Mouse (Mus musculus) lung, postnatal 0 days (tissue): Measurements from ENCODE around the gene Nrm.

Experiments used
- CTCF ChIP-seq: IDR thresholded peaks from 2 replicates; pipeline ENCODE4 v1.5.1; 2016; ENCODE audit warnings: antibody characterized with exemption, mild to moderate bottlenecking
- EP300 ChIP-seq: IDR thresholded peaks from 2 replicates; pipeline ENCODE4 v1.6.1; 2016; ENCODE audit warnings: antibody characterized with exemption, mild to moderate bottlenecking, control low read depth

DNA sequence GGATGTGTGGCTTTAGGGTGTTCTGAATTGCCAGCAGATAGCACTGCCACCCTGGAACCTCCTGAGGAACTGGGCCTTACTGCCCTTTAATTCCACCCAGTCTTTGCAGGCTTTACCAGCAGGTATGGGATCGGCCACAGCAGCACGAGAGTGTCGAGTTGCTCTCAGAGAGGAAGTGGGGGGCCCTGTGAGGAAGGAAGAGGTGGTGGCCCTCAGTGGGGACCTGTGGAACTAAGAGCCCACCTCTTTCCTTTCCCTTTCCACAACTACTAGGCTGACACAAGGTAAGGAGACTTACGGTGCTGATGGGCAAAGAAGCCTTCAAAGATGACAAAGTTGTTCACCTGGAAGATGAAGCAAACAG lies 42.9 kb downstream of the Nrm start:
- no peak for TF ChIP-seq CTCF
- no peak for TF ChIP-seq EP300
